ENCODE assay signal across 9 mouse cellular contexts in genomic region chr3:154328721-154329322, GRCm38 (mm10). TPM values are rescaled to one million over a fixed set of nuclear protein-coding genes. Genes with fewer than 3 reads are reported as not detected.
DNase-seq lines count a peak whose midpoint lies in the region; ATAC-seq and TF ChIP-seq lines count a peak whose summit lies in the region.
"Had no signal": no experiment of that assay in that cellular context is flagged by ENCODE, and none has a peak within 500 bp of the region (broad histone marks: within the 10 kb centered on the region; RNA-seq: fewer than 3 reads in every experiment).

No protein-coding gene starts in this region.

- DNase-seq in lung, adult 2 months, result no peak
- DNase-seq in forebrain, embryonic 11.5 days (ENCODE audit: low spot score), result no peak
- peak; percentile 27 for DNase-seq in limb, embryonic 14.5 days (ENCODE audit: low spot score)
- DNase-seq in MN1 (ENCODE audit: low spot score), result no peak
- DNase-seq in natural killer cell, adult 2 months (ENCODE audit: low spot score in 2 of 2), result no peak
- no peak for DNase-seq in left cerebral cortex, adult 11 months (ENCODE audit: low spot score)

- H3K4me3 ChIP-seq in lung, embryonic 16.5 days (ENCODE audit: low read length), result peak overlapping the region; percentile 44
- no peak overlapping the region for H3K4me3 ChIP-seq in lung, adult 2 months (replicated peaks; ENCODE audit: extremely low read depth, low read depth, low read length)
- peak overlapping the region; percentile 41 for H3K4me3 ChIP-seq in forebrain, embryonic 11.5 days (ENCODE audit: low read depth, low read length)
- peak overlapping the region; percentile 41 for H3K4me3 ChIP-seq in limb, embryonic 14.5 days (replicated peaks; ENCODE audit: low read length)
- peak overlapping the region; percentile 40 for H3K4me3 ChIP-seq in stomach, embryonic 15.5 days (replicated peaks)

- peaks cover 20% of the 10 kb centered on the region for H3K4me1 ChIP-seq in lung, embryonic 16.5 days (replicated peaks; ENCODE audit: control insufficient read depth, insufficient read depth, low read length)
- peaks cover 4% of the 10 kb centered on the region for H3K4me1 ChIP-seq in lung, adult 2 months (ENCODE audit: control insufficient read depth, insufficient read depth, low read length)
- peaks cover 27% of the 10 kb centered on the region for H3K4me1 ChIP-seq in forebrain, embryonic 11.5 days (replicated peaks; ENCODE audit: control insufficient read depth, insufficient read depth, low read length)
- peaks cover 19% of the 10 kb centered on the region for H3K4me1 ChIP-seq in limb, embryonic 14.5 days (ENCODE audit: control insufficient read depth, insufficient read depth, low read length)
- H3K4me1 ChIP-seq in stomach, embryonic 15.5 days, result peaks cover 20% of the 10 kb centered on the region

- 0 out of 2 replicates have a peak overlapping the region, but pooled peaks have one; percentile 7 for H3K9ac ChIP-seq in lung, embryonic 16.5 days (ENCODE audit: low read length)
- peak overlapping the region; percentile 47 for H3K9ac ChIP-seq in forebrain, embryonic 11.5 days (ENCODE audit: low read length)
- peak overlapping the region; percentile 40 for H3K9ac ChIP-seq in limb, embryonic 14.5 days (ENCODE audit: low read depth, low read length, severe bottlenecking)
- no peak overlapping the region for H3K9ac ChIP-seq in stomach, embryonic 15.5 days

- WGBS in lung, embryonic 16.5 days, result under 1% methylated on average over 22 of the region's 22 CpGs
- WGBS in lung, adult 2 months, result 3% methylated on average over 22 of the region's 22 CpGs
- 0% methylated on average over 21 of the region's 22 CpGs for WGBS in forebrain, embryonic 11.5 days
- WGBS in limb, embryonic 14.5 days, result under 1% methylated on average over 22 of the region's 22 CpGs
- 1% methylated on average over 22 of the region's 22 CpGs for WGBS in stomach, embryonic 15.5 days

- peak overlapping the region; percentile 68 for H3K4me2 ChIP-seq in lung, embryonic 16.5 days (ENCODE audit: low read depth, low read length)
- H3K4me2 ChIP-seq in forebrain, embryonic 11.5 days (ENCODE audit: low read depth, low read length, severe bottlenecking), result peak overlapping the region; percentile 88
- peak overlapping the region; percentile 72 for H3K4me2 ChIP-seq in limb, embryonic 14.5 days (replicated peaks; ENCODE audit: low read depth, low read length, severe bottlenecking)
- peak overlapping the region; percentile 67 for H3K4me2 ChIP-seq in stomach, embryonic 15.5 days

- TF ChIP-seq POLR2A in lung, adult 2 months (IDR thresholded peaks at IDR 0.05; ENCODE audit: borderline replicate concordance, extremely low read depth, low read depth, low read length), result no peak
- TF ChIP-seq POLR2A in limb, embryonic 14.5 days (IDR thresholded peaks at IDR 0.05; ENCODE audit: borderline replicate concordance, extremely low read depth, insufficient read depth, insufficient read length), result no peak

- ATAC-seq in lung, embryonic 16.5 days (ENCODE audit: low read depth), result no peak
- ATAC-seq in forebrain, embryonic 11.5 days (replicated peaks; ENCODE audit: low FRiP score), result no peak; the same call in 1 of the 2 replicates
- ATAC-seq in limb, embryonic 14.5 days (ENCODE audit: low FRiP score, low read depth), result no peak
- no peak for ATAC-seq in stomach, embryonic 15.5 days (ENCODE audit: insufficient read depth, low FRiP score, low read depth)

- no peak overlapping the region for H3K27ac ChIP-seq in lung, embryonic 16.5 days (ENCODE audit: low read length)
- no peak overlapping the region for H3K27ac ChIP-seq in forebrain, embryonic 11.5 days (ENCODE audit: low read depth, low read length)
- H3K27ac ChIP-seq in limb, embryonic 14.5 days (replicated peaks; ENCODE audit: low read depth, low read length), result no peak overlapping the region
- H3K27ac ChIP-seq in stomach, embryonic 15.5 days, result no peak overlapping the region
- H3K27ac ChIP-seq: macrophage had no signal

- H3K36me3 ChIP-seq in lung, embryonic 16.5 days (ENCODE audit: control insufficient read depth, insufficient read depth, low read length), result no peaks in the 10 kb centered on the region
- no peaks in the 10 kb centered on the region for H3K36me3 ChIP-seq in forebrain, embryonic 11.5 days (ENCODE audit: control insufficient read depth, insufficient read depth, low read length)
- no peaks in the 10 kb centered on the region for H3K36me3 ChIP-seq in limb, embryonic 14.5 days (ENCODE audit: control insufficient read depth, insufficient read depth, low read length)
- H3K36me3 ChIP-seq in stomach, embryonic 15.5 days, result no peaks in the 10 kb centered on the region

- no peaks in the 10 kb centered on the region for H3K9me3 ChIP-seq in lung, embryonic 16.5 days (ENCODE audit: control insufficient read depth, low read length)
- no peaks in the 10 kb centered on the region for H3K9me3 ChIP-seq in forebrain, embryonic 11.5 days (ENCODE audit: control insufficient read depth, low read length)
- no peaks in the 10 kb centered on the region for H3K9me3 ChIP-seq in limb, embryonic 14.5 days (ENCODE audit: control insufficient read depth, low read length)
- H3K9me3 ChIP-seq in stomach, embryonic 15.5 days, result no peaks in the 10 kb centered on the region

- no peak for TF ChIP-seq CTCF in lung, adult 2 months (IDR thresholded peaks at IDR 0.05; ENCODE audit: insufficient read depth, low read length)

- peaks cover 79% of the 10 kb centered on the region for H3K27me3 ChIP-seq in lung, embryonic 16.5 days (ENCODE audit: control insufficient read depth, insufficient read depth, low read depth, low read length)
- peaks cover 77% of the 10 kb centered on the region for H3K27me3 ChIP-seq in forebrain, embryonic 11.5 days (ENCODE audit: control insufficient read depth, insufficient read depth, low read length)
- H3K27me3 ChIP-seq in limb, embryonic 14.5 days (ENCODE audit: control insufficient read depth, insufficient read depth, low read length), result peaks cover 85% of the 10 kb centered on the region
- peaks cover 77% of the 10 kb centered on the region for H3K27me3 ChIP-seq in stomach, embryonic 15.5 days (replicated peaks)

RNA-seq across cellular contexts. Expression of gene Lhx8, which starts 1.6 kb away (rescaled TPM):
- 0.09 and 0.11 TPM in 2 replicates for polyA plus RNA-seq in lung, embryonic 16.5 days (2015; fragmentation: Nextera tagmentation; extraction: Ambion mirVana)
- polyA plus RNA-seq in lung, adult 2 months (2012; rRNA removed), result 0.14 and 0.24 TPM in 2 replicates
- polyA plus RNA-seq in forebrain, embryonic 11.5 days (2014; fragmentation: Nextera tagmentation; extraction: Ambion mirVana), result 19.8 and 31.4 TPM in 2 replicates
- polyA plus RNA-seq in limb, embryonic 14.5 days (2012; rRNA removed), result 2.9 and 3.0 TPM in 2 replicates
- 2.2 and 2.5 TPM in 2 replicates for polyA plus RNA-seq in limb, embryonic 14.5 days (2014; fragmentation: Nextera tagmentation; extraction: Ambion mirVana)
- polyA plus RNA-seq in stomach, embryonic 15.5 days (2015; fragmentation: Nextera tagmentation; extraction: Ambion mirVana), result 0.22 and 0.24 TPM in 2 replicates
- polyA plus RNA-seq: macrophage had no signal
